Mouse (Mus musculus): ENCODE data around the gene Tmprss7. TPM values are rescaled to one million over a fixed set of nuclear protein-coding genes. Genes with fewer than 3 reads are reported as not detected.

Tmprss7 gene
- 0.10 and 0.20 TPM in 2 replicates for polyA plus RNA-seq (2012; rRNA removed)

GRCm38 (mm10) chr16:45693558-45693957 lies at the start of gene Tmprss7:
Gene Tmprss7, minus strand, starts transcription at chr16:45693658.
- Histone ChIP-seq H3K36me3 (ENCODE audit: control insufficient read depth, insufficient read depth, low read length) (no peaks in the 10 kb centered on the region), H3K27ac (ENCODE audit: insufficient read depth, low read depth, low read length) (no peak within 1 kb of the TSS), H3K4me3 (ENCODE audit: low read depth, low read length) (no peak within 1 kb of the TSS), H3K4me1 (ENCODE audit: control insufficient read depth, insufficient read depth, insufficient read length, low read length) (no peaks in the 10 kb centered on the region), H3K27me3 (ENCODE audit: control insufficient read depth, insufficient read depth, low read length) (no peaks in the 10 kb centered on the region)
- no peak for TF ChIP-seq POLR2A (IDR thresholded peaks at IDR 0.05; ENCODE audit: low read depth, low read length)
- no peak for TF ChIP-seq CTCF (IDR thresholded peaks at IDR 0.05; ENCODE audit: extremely low read depth, insufficient read length, insufficient replicate concordance, low read depth, low read length)
- 71% methylated on average over 10 of the region's 10 CpGs for WGBS

GRCm38 (mm10) chr16:45742615-45743476 lies 49.4 kb upstream of the Tmprss7 start, which contains the start of gene Abhd10:
Gene Abhd10, minus strand, starts transcription at chr16:45742955.
- Histone ChIP-seq H3K4me1 (ENCODE audit: control insufficient read depth, insufficient read depth, insufficient read length, low read length) (no peaks in the 10 kb centered on the region; the same call in 1 of the 2 replicates), H3K4me3 (ENCODE audit: low read depth, low read length) (peak within 1 kb of the TSS; percentile 94), H3K27ac (ENCODE audit: insufficient read depth, low read depth, low read length) (peak within 1 kb of the TSS; percentile 78), H3K36me3 (ENCODE audit: control insufficient read depth, insufficient read depth, low read length) (no peaks in the 10 kb centered on the region), H3K27me3 (ENCODE audit: control insufficient read depth, insufficient read depth, low read length) (no peaks in the 10 kb centered on the region)
- TF ChIP-seq POLR2A (IDR thresholded peaks at IDR 0.05; ENCODE audit: low read depth, low read length) (peak; percentile 76), CTCF (IDR thresholded peaks at IDR 0.05; ENCODE audit: extremely low read depth, insufficient read length, insufficient replicate concordance, low read depth, low read length) (no peak)
- under 1% methylated on average over 51 of the region's 51 CpGs for WGBS

- no peak for TF ChIP-seq POLR2A (IDR thresholded peaks at IDR 0.05; ENCODE audit: low read depth, low read length)
- TF ChIP-seq CTCF (IDR thresholded peaks at IDR 0.05; ENCODE audit: extremely low read depth, insufficient read length, insufficient replicate concordance, low read depth, low read length): no peak
- Histone ChIP-seq H3K36me3 (ENCODE audit: control insufficient read depth, insufficient read depth, low read length) (peaks cover 24% of the 10 kb centered on the region), H3K4me1 (ENCODE audit: control insufficient read depth, insufficient read depth, insufficient read length, low read length) (no peaks in the 10 kb centered on the region; the same call in 1 of the 2 replicates), H3K4me3 (ENCODE audit: low read depth, low read length) (no peak overlapping the region), H3K27me3 (ENCODE audit: control insufficient read depth, insufficient read depth, low read length) (no peaks in the 10 kb centered on the region), H3K27ac (ENCODE audit: insufficient read depth, low read depth, low read length) (no peak overlapping the region)
- 72% methylated on average over 8 of the region's 8 CpGs for WGBS
These were observed 44.4 kb upstream of the Tmprss7 start for GRCm38 (mm10) chr16:45737880-45738279.

- Histone ChIP-seq H3K4me1 (ENCODE audit: control insufficient read depth, insufficient read depth, insufficient read length, low read length) (no peaks in the 10 kb centered on the region; the same call in 1 of the 2 replicates), H3K36me3 (ENCODE audit: control insufficient read depth, insufficient read depth, low read length) (peaks cover 28% of the 10 kb centered on the region), H3K4me3 (ENCODE audit: low read depth, low read length) (no peak overlapping the region), H3K27ac (ENCODE audit: insufficient read depth, low read depth, low read length) (no peak overlapping the region), H3K27me3 (ENCODE audit: control insufficient read depth, insufficient read depth, low read length) (no peaks in the 10 kb centered on the region)
- WGBS: 90% methylated on average over 3 of the region's 3 CpGs
- TF ChIP-seq POLR2A (IDR thresholded peaks at IDR 0.05; ENCODE audit: low read depth, low read length): no peak
- TF ChIP-seq CTCF (IDR thresholded peaks at IDR 0.05; ENCODE audit: extremely low read depth, insufficient read length, insufficient replicate concordance, low read depth, low read length): no peak
These were observed 43.3 kb upstream of the Tmprss7 start for GRCm38 (mm10) chr16:45736724-45737123.

- TF ChIP-seq CTCF (IDR thresholded peaks at IDR 0.05; ENCODE audit: extremely low read depth, insufficient read length, insufficient replicate concordance, low read depth, low read length) (no peak), POLR2A (IDR thresholded peaks at IDR 0.05; ENCODE audit: low read depth, low read length) (no peak)
- 32% methylated on average over 5 of the region's 5 CpGs for WGBS
- peaks cover 12% of the 10 kb centered on the region for H3K36me3 ChIP-seq (ENCODE audit: control insufficient read depth, insufficient read depth, low read length)
- peaks cover 11% of the 10 kb centered on the region; the same call in 1 of the 2 replicates for H3K4me1 ChIP-seq (ENCODE audit: control insufficient read depth, insufficient read depth, insufficient read length, low read length)
- no peak overlapping the region for H3K4me3 ChIP-seq (ENCODE audit: low read depth, low read length)
- no peak overlapping the region for H3K27ac ChIP-seq (ENCODE audit: insufficient read depth, low read depth, low read length)
- H3K27me3 ChIP-seq (ENCODE audit: control insufficient read depth, insufficient read depth, low read length): no peaks in the 10 kb centered on the region; the same call in 1 of the 2 replicates
These were observed 35.7 kb upstream of the Tmprss7 start for GRCm38 (mm10) chr16:45729163-45729562.

GRCm38 (mm10) chr16:45724742-45725102 lies 31.3 kb upstream of the Tmprss7 start:
- Histone ChIP-seq H3K27ac (ENCODE audit: insufficient read depth, low read depth, low read length) (no peak overlapping the region), H3K36me3 (ENCODE audit: control insufficient read depth, insufficient read depth, low read length) (no peaks in the 10 kb centered on the region), H3K4me1 (ENCODE audit: control insufficient read depth, insufficient read depth, insufficient read length, low read length) (peaks cover 11% of the 10 kb centered on the region; the same call in 1 of the 2 replicates), H3K4me3 (ENCODE audit: low read depth, low read length) (peak overlapping the region; percentile 60), H3K27me3 (ENCODE audit: control insufficient read depth, insufficient read depth, low read length) (no peaks in the 10 kb centered on the region; the same call in 1 of the 2 replicates)
- WGBS: 8% methylated on average over 10 of the region's 10 CpGs
- no peak for TF ChIP-seq CTCF (IDR thresholded peaks at IDR 0.05; ENCODE audit: extremely low read depth, insufficient read length, insufficient replicate concordance, low read depth, low read length)
- no peak for TF ChIP-seq POLR2A (IDR thresholded peaks at IDR 0.05; ENCODE audit: low read depth, low read length)

- H3K27ac ChIP-seq (ENCODE audit: insufficient read depth, low read depth, low read length): no peak within 1 kb of the TSS
- WGBS: 5% methylated on average over 30 of the region's 30 CpGs
- peak within 1 kb of the TSS; percentile 60 for H3K4me3 ChIP-seq (ENCODE audit: low read depth, low read length)
- peaks cover 8% of the 10 kb centered on the region; the same call in 1 of the 2 replicates for H3K4me1 ChIP-seq (ENCODE audit: control insufficient read depth, insufficient read depth, insufficient read length, low read length)
- TF ChIP-seq CTCF (IDR thresholded peaks at IDR 0.05; ENCODE audit: extremely low read depth, insufficient read length, insufficient replicate concordance, low read depth, low read length): no peak
- TF ChIP-seq POLR2A (IDR thresholded peaks at IDR 0.05; ENCODE audit: low read depth, low read length): no peak
- no peaks in the 10 kb centered on the region for H3K36me3 ChIP-seq (ENCODE audit: control insufficient read depth, insufficient read depth, low read length)
- no peaks in the 10 kb centered on the region; the same call in 1 of the 2 replicates for H3K27me3 ChIP-seq (ENCODE audit: control insufficient read depth, insufficient read depth, low read length)
These were observed 30.7 kb upstream of the Tmprss7 start, which contains the start of gene Tagln3 for GRCm38 (mm10) chr16:45724061-45724741. Gene Tagln3, minus strand, starts transcription at chr16:45724608.

Data from small intestine, adult 2 months (tissue).